Mouse (Mus musculus): ENCODE results near the gene Sertad3. TPM values are rescaled to one million over a fixed set of nuclear protein-coding genes. Genes with fewer than 3 reads are reported as not detected.
A peak's percentile ranks its signal among the peaks of the same experiment; 100 is the strongest.

Gene Sertad3
- total RNA-seq, 2 experiments from 2014 or later = 7.4 to 10.1 TPM

DNA sequence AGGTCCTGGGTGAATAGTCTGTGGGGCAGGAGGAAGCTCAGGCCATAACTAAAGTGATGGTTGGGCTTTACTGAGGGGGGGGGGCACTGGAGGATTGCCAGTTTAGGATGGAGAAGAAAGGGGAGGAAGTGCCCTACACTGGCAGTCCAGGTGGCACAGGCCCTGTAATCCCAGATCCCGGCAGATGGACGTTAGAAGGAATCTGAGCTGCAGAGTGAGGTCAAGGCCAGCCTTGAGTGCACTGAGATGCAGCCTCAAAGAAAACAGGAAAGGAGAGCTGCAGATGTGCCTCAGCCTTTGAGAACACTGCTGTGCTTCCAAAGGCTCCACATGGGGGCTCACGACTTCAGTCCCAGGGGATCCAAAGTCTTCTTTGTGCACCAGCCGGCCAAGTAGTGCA lies 5.9 kb upstream of the Sertad3 start:
- no peak for DNase-seq

DNA sequence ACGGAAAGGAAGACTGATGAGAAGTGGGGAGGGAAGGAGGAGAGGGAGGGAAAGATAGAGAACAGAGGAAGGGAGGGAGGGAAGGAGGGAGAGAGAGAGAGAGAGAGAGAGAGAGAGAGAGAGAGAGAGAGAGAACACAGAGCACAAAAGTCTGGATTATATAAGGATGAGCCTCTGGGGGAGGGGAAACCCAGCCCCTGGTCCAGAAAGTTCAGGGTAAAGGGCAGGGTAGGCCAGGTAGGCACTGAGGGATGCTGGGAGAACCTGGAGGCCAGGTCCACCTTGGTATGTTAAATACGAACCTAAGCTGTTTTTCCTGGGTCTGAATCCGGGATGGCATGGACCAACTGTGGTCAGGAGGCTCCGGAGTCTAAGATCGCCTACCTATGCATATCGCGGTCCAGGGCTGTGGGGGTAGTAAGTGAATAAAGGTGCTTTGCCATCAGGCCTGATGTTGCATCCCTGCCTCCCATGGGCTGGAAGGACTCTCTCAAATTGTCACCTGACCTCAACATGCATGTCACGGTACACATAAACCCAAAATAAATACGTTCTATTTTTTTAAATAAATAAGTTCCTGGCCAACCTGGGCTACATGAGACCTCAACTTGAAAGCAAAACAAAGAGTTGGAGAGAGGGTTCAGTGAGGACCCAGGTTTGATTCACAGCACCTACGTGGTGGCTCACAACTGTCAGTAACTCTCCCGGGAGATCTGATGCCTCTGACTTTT lies 2.0 kb upstream of the Sertad3 start:
- no peak for DNase-seq

DNA sequence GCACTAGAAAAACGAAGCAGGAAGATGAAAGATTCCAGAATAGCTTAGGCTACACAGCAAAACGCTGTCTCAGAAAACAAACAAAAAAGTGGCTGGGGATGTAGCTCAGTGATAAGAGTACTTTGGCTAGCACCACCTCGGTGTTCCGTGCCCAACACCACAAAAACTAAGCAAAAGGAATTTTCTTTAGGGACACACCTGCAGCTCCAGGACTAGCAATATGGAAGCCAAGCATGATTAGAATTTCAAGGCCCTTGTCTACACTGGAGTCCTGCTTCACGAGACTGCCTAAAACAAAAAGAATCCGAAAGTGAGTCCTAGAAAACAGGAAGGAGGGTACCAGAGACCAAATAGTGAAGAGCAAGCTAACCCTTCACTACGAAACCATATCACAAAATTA lies 972 bp upstream of the Sertad3 start:
- DNase-seq = no peak

DNA sequence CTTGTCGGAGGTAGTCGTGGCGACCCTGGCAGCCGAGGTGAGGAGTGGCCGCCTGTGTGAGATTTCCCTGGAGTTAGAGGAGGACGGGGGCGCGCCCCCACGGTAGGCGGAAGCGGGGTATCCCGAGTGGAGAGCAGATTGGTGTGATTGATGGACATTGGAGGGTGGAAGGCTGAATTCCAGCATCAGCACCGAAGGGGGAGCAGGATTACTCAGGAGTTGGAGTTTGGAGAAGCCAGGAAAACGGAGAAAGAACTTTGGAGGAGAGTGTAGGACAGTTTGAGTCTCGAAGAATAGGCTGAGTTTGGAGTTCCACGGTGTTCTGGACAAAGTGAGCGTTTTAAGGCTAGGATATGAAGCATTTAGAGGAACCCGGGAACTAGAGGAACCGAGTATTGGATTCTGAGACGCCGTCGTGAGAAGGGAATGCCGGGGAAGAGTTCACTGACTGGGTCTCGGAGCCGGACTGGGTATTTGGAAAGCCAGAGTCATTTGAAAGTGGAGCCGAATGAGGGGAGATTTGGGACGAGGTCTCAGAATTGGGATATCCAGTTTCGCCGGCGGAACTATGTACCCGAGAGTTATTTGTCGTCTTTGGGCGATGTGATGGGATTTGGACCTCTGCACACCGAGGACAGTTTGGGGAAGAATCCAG lies 394 bp downstream of the Sertad3 start:
- DNase-seq = no peak

DNA sequence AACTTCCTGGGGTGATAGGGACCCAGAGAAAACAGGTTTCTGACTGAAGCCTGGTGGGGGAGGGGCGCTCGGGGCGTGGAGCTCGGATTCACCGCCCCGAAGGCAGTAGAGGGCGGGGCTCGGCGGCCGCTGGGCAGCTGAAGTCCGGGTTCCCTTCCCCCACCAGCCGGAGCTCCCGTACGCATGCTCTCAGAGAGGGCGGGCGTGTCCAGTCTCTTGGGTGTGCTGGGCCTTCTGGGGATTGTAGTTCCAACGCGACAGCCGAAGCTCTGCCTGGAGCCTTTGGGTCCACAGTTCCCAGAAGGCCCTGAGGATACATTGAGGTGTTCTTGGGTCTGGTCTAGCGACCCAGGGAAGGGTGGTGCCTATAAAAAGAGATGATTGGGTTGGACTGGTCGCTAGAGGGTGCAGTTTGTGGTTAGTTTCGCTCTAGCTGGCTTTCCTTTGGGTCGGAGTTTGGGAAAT lies 954 bp downstream of the Sertad3 start:
- DNase-seq = peak; percentile 99

DNA sequence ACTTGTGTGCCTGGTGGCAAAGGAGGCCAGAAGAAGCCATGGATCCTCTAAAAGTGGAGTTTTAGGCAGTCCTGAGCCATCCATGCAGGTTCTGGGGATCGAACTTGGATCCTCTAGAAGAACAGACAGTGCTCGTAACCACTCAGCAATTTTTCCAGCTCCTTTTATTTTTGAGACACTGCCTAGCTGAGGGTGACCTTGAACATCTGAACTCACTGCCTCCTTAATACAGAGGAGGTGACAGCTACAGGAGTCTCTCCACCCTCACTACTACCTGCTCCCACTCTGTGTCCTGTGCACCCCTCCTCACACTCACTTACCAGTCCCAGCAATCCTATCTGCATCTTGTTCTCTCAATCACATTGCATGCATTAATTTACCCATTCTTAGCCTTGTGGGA lies 2.0 kb downstream of the Sertad3 start:
- DNase-seq = no peak

DNA sequence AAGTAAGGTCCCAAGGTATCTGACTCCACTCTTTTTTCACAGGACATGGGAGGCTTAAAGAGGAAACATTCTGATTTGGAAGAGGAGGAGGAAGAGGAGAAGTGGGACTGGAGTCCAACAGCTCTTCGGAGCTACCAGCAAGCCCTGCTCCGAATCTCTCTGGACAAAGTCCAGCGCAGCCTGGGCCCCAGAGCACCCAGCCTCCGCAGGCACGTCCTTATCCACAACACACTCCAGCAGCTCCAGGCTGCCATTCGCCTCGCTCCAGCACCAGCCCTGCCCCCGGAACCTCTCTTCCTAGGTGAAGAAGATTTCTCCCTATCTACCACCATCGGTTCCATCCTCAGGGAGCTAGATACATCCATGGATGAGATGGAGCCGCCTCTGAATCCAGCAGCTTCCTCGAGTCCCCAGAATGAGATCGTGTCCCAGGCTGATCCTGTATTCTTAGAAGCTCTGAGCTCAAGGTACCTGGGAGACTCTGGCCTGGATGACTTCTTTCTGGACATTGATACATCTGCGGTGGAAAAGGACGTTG lies 2.6 kb downstream of the Sertad3 start:
- DNase-seq = peak; percentile 36

DNA sequence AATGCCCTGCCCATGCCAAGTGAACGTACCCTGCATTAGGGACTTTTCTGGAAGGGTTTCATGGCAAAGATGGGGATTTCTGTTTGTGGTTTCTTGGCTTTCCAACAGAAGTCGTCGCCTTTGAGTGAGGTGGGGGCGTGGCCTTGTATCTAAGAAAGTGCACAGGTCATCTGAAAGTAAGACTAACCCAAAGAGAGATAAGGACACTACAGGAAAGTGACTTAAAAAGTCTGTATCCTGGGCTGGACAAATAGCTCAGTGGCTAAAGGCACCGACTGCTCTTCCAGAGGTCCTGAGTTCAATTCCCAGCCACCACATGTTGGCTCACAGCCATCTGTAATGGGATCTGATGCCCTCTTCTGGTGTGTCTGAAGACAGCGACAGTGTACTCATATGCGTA lies 5.0 kb downstream of the Sertad3 start:
- DNase-seq = no peak

DNA sequence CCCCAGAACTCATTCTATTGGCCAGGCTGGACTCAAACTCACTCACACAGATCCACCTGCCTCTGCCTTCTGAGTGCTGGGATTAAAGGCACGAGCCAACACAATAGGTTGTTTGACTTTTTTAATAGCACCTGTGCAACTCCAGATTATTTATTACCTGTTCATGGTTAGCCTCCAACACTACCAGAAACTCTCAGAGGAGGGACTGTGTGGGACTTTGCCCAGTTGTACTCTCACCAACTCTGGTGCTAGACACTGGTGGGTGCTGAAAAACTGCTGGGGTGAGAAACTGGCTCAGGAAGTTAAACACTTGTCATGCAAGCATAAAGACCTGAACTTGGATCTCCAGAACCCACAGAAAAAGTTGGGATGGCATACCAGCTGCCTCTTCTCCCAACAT lies 6.2 kb downstream of the Sertad3 start:
- DNase-seq = no peak

DNA sequence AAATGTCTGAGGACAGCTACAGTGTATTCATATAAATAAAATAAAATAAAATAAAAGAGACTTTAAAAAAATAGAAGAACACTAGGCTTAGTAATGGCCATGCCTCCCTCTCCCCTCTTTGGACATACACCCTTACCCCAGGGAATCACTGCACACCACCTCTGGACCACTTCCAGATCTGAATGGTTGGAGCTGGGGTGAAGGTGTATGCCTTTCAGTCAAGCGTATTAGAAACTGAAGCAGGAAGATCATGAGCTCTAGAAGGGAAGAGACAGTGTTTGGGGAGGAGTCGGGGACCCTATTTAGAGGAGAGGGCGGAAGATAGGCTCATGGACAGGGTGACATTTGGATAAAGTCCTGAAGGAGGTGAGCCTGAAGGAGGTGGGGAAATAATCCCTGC lies 6.9 kb downstream of the Sertad3 start:
- DNase-seq = no peak

DNA sequence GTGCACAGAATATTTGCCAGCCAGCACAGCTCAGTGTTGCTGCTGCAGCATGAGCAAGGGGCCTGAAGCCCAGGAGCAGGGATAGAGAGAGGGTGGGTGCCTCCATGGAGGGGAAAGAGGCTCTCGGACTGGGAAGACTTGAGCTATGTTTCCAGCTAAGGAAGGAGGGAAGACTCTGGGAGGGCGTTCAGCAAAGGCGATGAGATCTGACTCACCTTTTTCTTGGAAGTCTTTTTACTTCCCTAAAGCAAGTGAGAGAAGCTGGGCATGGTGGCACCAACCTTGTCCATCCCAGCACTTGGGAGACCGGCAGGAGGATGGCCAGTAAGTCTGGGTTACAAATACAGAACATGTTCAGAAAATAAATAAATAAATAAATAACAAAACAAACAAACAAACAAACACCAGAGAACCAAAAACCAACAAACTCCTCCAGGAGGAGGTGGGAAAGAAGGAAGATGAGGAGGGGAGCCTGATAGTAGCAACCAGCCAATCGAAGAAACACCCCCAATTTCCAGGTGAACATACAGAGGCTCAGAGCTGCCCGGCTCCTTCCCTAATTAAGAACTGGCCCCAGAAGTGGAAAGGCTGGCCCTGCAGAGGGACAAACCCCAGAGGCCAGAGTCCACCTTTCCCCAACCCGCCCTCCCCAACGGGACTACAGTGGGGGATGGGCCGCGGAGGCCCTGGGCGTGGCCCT lies 7.5 kb downstream of the Sertad3 start:
- no peak for DNase-seq

DNA sequence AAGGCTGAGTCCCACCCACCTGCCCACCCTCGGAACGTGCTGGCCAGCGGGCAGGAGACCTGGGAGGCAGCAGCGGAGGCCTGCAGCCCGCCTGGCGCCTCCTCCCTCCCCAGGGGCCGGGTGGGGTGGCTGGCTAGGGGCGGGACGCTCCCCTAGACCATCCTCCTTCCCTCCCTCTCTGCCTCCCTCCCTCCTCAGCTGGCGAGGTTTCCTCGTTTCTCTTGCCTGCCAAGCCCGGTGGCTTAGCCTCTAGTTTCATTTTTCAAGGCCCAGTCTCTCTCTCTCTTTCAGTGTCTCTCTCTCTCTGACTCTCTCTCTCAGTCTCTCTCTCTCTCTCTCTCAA lies 8.0 kb downstream of the Sertad3 start:
- peak; percentile 92 for DNase-seq

DNA sequence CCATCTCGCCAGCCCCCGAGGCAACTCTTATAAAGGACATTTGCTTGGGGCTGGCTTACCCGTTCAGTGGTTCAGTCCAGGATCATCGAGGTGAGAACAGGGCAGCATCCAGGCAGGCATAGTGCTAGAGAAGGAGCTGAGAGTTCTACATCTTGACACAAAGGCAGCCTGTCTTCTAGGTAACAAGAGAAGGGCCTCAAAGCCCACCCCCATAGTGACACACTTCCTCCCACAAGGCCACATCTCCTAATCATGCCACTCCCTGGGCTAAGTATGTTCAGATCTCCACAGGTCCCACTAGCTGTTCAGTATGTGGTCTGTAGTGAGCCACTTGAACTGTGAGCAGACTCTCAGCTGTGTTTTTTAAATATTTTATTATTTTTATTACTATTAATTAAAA lies 10.3 kb downstream of the Sertad3 start:
- DNase-seq = no peak

DNA sequence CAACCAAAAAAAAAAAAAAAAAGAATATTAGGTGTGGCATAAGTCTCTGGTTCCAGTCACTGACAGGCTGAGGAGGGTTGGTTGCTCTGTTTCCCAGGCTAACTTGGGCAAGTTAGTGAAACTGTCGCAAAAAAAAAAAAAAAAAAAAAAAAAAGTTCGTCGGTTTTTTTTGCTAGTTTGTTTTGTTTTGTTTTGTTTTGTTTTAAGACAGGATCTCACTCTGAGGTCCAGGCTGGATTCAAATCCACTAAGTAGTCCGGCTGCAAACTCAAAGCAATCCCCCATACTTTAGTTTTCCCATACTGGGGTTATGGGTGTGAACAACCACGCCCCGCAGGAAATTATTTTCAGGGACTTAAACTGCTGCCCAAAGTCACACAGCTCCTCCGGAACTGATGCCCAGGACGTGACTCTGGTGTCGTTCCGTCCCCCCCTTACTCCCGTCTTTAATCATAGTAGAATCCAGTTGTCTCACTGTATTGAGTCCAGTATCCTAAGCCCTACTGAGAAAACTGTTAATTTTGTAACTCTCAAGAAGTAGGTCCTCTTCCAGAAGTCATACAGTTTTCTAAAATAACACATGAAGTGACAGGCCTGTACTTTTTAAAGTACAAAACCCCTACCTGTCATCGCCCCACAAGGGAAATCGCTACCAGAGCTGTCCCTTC lies 12.7 kb downstream of the Sertad3 start:
- no peak for DNase-seq

DNA sequence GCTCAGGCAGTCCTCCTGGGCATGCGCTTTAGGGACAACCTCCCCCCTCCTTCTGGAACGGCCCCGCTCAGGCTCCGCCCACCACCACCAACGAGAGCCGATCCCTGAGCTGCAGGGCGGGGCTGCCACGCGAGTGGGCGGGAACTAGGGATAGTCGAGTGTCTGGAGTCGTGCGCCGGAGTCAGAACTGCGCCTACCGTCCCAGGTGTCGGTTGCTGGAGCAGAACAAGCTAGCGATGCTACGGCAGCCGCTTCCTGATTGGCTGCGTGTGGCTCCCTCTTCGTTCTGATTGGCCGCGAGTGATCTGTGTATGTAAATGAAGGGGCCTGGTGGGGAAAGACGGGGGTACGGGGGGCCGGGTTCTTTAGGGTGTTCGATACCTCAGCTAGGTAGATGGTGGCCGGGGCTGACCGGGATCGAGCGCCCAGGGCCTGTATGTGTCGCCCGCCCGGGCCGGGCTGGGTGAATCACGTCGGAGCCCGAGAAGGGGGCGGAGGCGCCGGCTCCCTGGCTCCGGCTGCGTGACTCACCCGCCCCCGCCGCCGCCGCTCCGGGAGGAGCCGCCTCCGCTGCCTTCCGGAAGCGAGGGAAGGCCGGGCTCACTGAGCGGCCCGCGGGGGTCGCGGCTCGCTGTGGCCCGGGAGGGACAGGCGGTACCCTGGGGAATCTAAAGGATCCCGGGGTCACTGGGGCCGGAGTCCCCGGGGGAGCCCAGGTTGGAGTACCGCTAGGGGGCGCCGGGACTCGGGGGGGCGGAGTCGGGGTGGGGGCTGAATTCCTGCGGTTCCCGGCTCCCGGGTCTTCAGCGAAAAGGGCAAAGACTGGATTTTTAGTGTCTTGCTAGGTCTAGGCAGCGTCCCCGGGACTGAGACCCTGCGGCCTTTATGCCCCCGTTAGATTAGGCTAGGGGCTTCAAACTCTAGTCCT lies 13.5 kb downstream of the Sertad3 start, which contains the start of gene Sertad1:
TSS of gene Sertad1 (plus strand) at position 141 of the 928 bp plus-strand sequence.
- peak; percentile 100 for DNase-seq

DNA sequence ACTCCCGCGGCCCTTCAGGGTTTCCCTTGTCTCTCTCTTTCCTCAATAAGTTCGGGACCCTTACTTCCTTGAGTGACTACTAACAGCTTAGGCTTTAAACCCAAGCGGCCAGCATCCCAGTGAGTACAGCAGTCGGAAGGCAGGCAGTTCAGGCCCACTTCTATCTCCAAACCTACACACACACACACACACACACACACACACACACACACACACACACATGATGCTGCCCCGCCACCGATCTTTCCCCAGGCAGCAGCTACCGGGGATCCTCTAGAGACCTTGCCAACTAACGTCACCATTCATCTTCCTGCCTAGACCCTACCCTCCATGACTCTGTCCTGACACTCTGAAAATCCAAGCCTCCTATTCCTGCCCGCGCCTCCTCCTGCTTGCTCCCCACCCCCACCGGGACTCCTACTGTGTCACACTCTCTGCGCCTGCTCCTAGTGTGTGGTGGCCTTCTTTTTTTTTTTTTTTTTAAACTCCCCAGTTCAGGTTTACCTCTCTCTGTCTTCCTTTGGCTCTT lies 14.2 kb downstream of the Sertad3 start:
- DNase-seq = peak; percentile 84

DNA sequence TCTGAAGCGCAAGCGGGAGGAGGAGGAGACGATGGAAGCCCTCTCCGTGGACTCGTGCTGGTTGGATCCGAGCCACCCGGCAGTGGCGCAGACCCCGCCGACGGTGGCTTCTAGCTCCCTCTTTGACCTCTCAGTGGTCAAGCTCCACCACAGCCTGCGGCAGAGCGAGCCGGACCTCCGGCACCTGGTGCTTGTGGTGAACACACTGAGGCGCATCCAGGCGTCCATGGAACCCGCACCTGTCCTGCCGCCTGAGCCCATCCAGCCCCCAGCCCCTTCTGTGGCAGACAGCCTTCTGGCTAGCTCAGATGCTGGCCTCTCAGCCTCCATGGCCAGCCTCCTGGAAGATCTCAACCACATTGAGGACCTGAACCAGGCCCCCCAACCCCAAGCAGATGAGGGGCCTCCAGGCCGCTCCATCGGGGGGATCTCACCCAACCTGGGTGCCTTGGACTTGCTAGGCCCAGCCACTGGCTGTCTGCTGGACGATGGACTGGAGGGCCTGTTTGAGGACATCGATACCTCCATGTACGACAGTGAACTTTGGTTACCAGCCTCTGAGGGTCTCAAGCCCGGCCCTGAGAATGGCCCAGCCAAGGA lies 15.8 kb downstream of the Sertad3 start:
- no peak for DNase-seq

DNA sequence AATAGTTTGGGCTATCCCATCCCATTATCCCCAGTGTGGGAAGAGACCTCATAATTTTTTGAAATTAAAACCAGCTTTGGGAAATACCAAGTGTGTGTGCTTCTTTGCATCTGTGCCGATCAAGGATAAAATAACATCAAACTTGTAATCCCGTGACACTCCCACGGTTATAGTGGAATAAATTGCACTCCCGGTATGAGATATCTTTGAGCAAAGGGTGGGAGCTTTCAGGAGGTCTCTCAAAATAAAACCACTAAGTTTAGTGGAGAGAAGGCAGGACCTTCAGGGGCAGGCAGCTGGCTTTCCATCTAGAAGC lies 16.6 kb downstream of the Sertad3 start:
- DNase-seq = no peak

DNA sequence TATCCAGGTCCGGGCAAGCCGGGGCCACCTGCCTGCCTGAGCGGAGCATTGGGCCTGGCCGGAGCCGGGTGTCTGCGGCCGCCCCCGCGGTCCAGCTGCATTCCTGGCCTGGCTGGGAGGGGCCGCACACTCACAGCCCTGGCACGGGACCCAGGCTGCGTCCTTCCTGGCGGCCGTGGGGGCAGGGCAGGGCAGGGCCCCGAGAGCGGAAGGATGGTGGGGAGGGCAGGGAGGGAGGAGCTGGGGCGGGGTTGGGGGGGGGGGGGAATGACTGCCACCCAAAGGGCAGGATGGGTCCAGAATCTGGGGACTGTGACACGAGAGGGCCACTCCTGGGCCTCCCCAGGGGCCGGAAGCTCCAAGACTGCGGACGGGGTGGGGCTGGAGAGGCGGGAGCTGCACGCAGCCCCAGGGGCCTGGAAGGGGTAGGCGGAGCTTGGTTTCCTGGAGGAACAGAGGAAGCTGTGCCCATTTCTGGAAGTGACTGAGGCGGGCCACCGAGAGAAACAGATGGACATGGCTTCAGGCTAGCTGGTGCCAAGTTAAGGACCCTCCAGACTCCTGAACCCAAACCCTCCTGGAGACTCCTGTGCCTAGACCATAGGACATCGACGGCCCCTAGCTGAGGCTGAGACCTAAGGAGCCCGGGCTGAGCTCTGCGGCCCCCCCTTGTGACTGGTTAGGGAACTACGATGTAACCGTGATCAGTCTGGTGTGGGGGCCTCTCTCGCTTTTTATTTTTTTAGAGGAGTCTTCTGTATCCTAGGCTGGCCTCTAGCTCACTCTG lies 17.2 kb downstream of the Sertad3 start:
- DNase-seq = peak; percentile 96

DNA sequence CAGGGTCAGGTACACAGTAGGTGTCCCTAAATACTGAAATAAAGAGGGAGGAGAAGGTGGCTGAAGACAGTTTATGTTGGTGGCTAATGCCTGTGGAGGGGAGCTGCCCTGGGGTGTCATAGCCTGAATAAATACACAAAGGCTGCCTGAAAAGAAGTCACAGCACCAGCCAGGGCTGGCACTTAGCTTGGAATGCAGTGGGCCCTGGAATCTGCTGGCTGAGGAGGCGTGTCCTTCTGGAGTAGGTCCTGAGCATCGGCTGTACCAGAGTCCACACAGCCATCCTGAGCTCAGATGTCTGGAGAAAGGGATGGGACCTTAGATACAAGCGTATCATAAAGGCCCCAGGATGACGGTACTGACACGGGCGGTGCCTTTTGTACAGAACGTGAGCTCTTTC lies 18.3 kb downstream of the Sertad3 start:
- no peak for DNase-seq

Measured in heart, postnatal 4 days (tissue).